7 mouse cellular contexts compared by ENCODE assay signal in genomic region chr8:84976763-84977434, GRCm38 (mm10). TPM values are rescaled to one million over a fixed set of nuclear protein-coding genes. Genes with fewer than 3 reads are reported as not detected.
DNase-seq lines count a peak whose midpoint lies in the region; ATAC-seq lines count a peak whose summit lies in the region.

No protein-coding gene starts in this region.

- H3K36me3 ChIP-seq in lung, embryonic 16.5 days (ENCODE audit: control insufficient read depth, insufficient read depth, low read length): peaks cover 13% of the 10 kb centered on the region; the same call in 1 of the 2 replicates
- H3K36me3 ChIP-seq in embryonic facial prominence, embryonic 12.5 days: peaks cover 20% of the 10 kb centered on the region
- H3K36me3 ChIP-seq in hindbrain, embryonic 16.5 days (ENCODE audit: control insufficient read depth, insufficient read depth, low read length): peaks cover 10% of the 10 kb centered on the region; the same call in 1 of the 2 replicates
- H3K36me3 ChIP-seq in neural tube, embryonic 12.5 days: peaks cover 23% of the 10 kb centered on the region

- H3K27ac ChIP-seq in lung, embryonic 16.5 days (ENCODE audit: low read length): peak overlapping the region; percentile 96
- H3K27ac ChIP-seq in embryonic facial prominence, embryonic 12.5 days: 0 out of 2 replicates have a peak overlapping the region, but pooled peaks have one; percentile 54
- H3K27ac ChIP-seq in hindbrain, embryonic 16.5 days (ENCODE audit: low read depth, low read length): 0 out of 2 replicates have a peak overlapping the region, but pooled peaks have one; percentile 51
- H3K27ac ChIP-seq in neural tube, embryonic 12.5 days: no peak overlapping the region

- no peaks in the 10 kb centered on the region for H3K27me3 ChIP-seq in lung, embryonic 16.5 days (ENCODE audit: control insufficient read depth, insufficient read depth, low read depth, low read length)
- H3K27me3 ChIP-seq in embryonic facial prominence, embryonic 12.5 days: peaks cover 33% of the 10 kb centered on the region
- H3K27me3 ChIP-seq in hindbrain, embryonic 16.5 days (replicated peaks; ENCODE audit: control insufficient read depth, insufficient read depth, low read length): peaks cover 5% of the 10 kb centered on the region; the same call in 1 of the 2 replicates
- H3K27me3 ChIP-seq in neural tube, embryonic 12.5 days (replicated peaks): peaks cover 32% of the 10 kb centered on the region

- peaks cover 63% of the 10 kb centered on the region for H3K4me1 ChIP-seq in lung, embryonic 16.5 days (replicated peaks; ENCODE audit: control insufficient read depth, insufficient read depth, low read length)
- H3K4me1 ChIP-seq in embryonic facial prominence, embryonic 12.5 days: peaks cover 55% of the 10 kb centered on the region
- peaks cover 54% of the 10 kb centered on the region for H3K4me1 ChIP-seq in hindbrain, embryonic 16.5 days (ENCODE audit: control insufficient read depth, insufficient read depth, low read depth, low read length)
- H3K4me1 ChIP-seq in neural tube, embryonic 12.5 days: peaks cover 56% of the 10 kb centered on the region

- no peaks in the 10 kb centered on the region for H3K9me3 ChIP-seq in lung, embryonic 16.5 days (ENCODE audit: control insufficient read depth, low read length)
- H3K9me3 ChIP-seq in embryonic facial prominence, embryonic 12.5 days: no peaks in the 10 kb centered on the region
- no peaks in the 10 kb centered on the region for H3K9me3 ChIP-seq in hindbrain, embryonic 16.5 days (ENCODE audit: control insufficient read depth, low read length)
- H3K9me3 ChIP-seq in neural tube, embryonic 12.5 days: no peaks in the 10 kb centered on the region

- peak overlapping the region; percentile 70 for H3K4me3 ChIP-seq in lung, embryonic 16.5 days (ENCODE audit: low read length)
- peak overlapping the region; percentile 50 for H3K4me3 ChIP-seq in embryonic facial prominence, embryonic 12.5 days
- peak overlapping the region; percentile 56 for H3K4me3 ChIP-seq in hindbrain, embryonic 16.5 days (ENCODE audit: low read length)
- peak overlapping the region; percentile 46 for H3K4me3 ChIP-seq in neural tube, embryonic 12.5 days

- peak overlapping the region; percentile 75 for H3K9ac ChIP-seq in lung, embryonic 16.5 days (ENCODE audit: low read length)
- H3K9ac ChIP-seq in embryonic facial prominence, embryonic 12.5 days: peak overlapping the region; percentile 53; the same call in 1 of the 2 replicates
- peak overlapping the region; percentile 66 for H3K9ac ChIP-seq in hindbrain, embryonic 16.5 days (ENCODE audit: low read depth, low read length)
- peak overlapping the region; percentile 62 for H3K9ac ChIP-seq in neural tube, embryonic 12.5 days

- no peak for DNase-seq in lung, postnatal 14 days
- no peak for DNase-seq in adrenal gland, postnatal 4 days (ENCODE audit: low spot score in 2 of 2)
- DNase-seq in urinary bladder, postnatal 10 days (ENCODE audit: low spot score): no peak

- WGBS in lung, embryonic 16.5 days: 1% methylated on average over 25 of the region's 25 CpGs
- WGBS in embryonic facial prominence, embryonic 12.5 days: 3% methylated on average over 25 of the region's 25 CpGs
- 1% methylated on average over 25 of the region's 25 CpGs for WGBS in hindbrain, embryonic 16.5 days
- WGBS in neural tube, embryonic 12.5 days: 2% methylated on average over 25 of the region's 25 CpGs

- peak overlapping the region; percentile 93 for H3K4me2 ChIP-seq in lung, embryonic 16.5 days (ENCODE audit: low read depth, low read length)
- H3K4me2 ChIP-seq in embryonic facial prominence, embryonic 12.5 days (replicated peaks): peak overlapping the region; percentile 98
- peak overlapping the region; percentile 99 for H3K4me2 ChIP-seq in hindbrain, embryonic 16.5 days (ENCODE audit: low read length)
- H3K4me2 ChIP-seq in neural tube, embryonic 12.5 days (replicated peaks): peak overlapping the region; percentile 98

- no peak for ATAC-seq in lung, embryonic 16.5 days (ENCODE audit: low read depth)
- ATAC-seq in embryonic facial prominence, embryonic 12.5 days (ENCODE audit: insufficient number of reproducible peaks, insufficient read depth, low FRiP score, low TSS enrichment): no peak
- no peak for ATAC-seq in hindbrain, embryonic 16.5 days
- no peak for ATAC-seq in neural tube, embryonic 12.5 days (ENCODE audit: low FRiP score, low read depth)

RNA-seq across cellular contexts. Expression of gene Junb, which starts 1.6 kb away (rescaled TPM):
- 13.7 and 15.5 TPM in 2 replicates for polyA plus RNA-seq in lung, embryonic 16.5 days (2015; fragmentation: Nextera tagmentation; extraction: Ambion mirVana)
- polyA plus RNA-seq in embryonic facial prominence, embryonic 12.5 days (2016; fragmentation: Nextera tagmentation; extraction: Ambion mirVana): 8.0 and 9.0 TPM in 2 replicates
- polyA plus RNA-seq in hindbrain, embryonic 16.5 days (2015; fragmentation: Nextera tagmentation; extraction: Ambion mirVana): 4.3 and 5.3 TPM in 2 replicates
- polyA plus RNA-seq in neural tube, embryonic 12.5 days (2016; fragmentation: Nextera tagmentation; extraction: Ambion mirVana): 9.9 TPM in 2 replicates
- total RNA-seq in adrenal gland, postnatal 4 days (2021): 10 to 100 TPM; 26.1 to 28.9 TPM

RNA-seq across cellular contexts. Expression of gene Rnaseh2a, which starts 7.3 kb away (rescaled TPM):
- polyA plus RNA-seq in lung, embryonic 16.5 days (2015; fragmentation: Nextera tagmentation; extraction: Ambion mirVana): 114 and 119 TPM in 2 replicates
- polyA plus RNA-seq in embryonic facial prominence, embryonic 12.5 days (2016; fragmentation: Nextera tagmentation; extraction: Ambion mirVana): 104 and 115 TPM in 2 replicates
- 55.8 and 57.5 TPM in 2 replicates for polyA plus RNA-seq in hindbrain, embryonic 16.5 days (2015; fragmentation: Nextera tagmentation; extraction: Ambion mirVana)
- polyA plus RNA-seq in neural tube, embryonic 12.5 days (2016; fragmentation: Nextera tagmentation; extraction: Ambion mirVana): 78.4 and 85.2 TPM in 2 replicates
- total RNA-seq in adrenal gland, postnatal 4 days (2021): 100 to 1,000 TPM; 122 to 138 TPM

RNA-seq across cellular contexts. Expression of gene Prdx2, which starts 7.5 kb away (rescaled TPM):
- 644 and 691 TPM in 2 replicates for polyA plus RNA-seq in lung, embryonic 16.5 days (2015; fragmentation: Nextera tagmentation; extraction: Ambion mirVana)
- polyA plus RNA-seq in embryonic facial prominence, embryonic 12.5 days (2016; fragmentation: Nextera tagmentation; extraction: Ambion mirVana): 1,038 and 1,130 TPM in 2 replicates
- 1,040 and 1,063 TPM in 2 replicates for polyA plus RNA-seq in hindbrain, embryonic 16.5 days (2015; fragmentation: Nextera tagmentation; extraction: Ambion mirVana)
- 1,247 and 1,331 TPM in 2 replicates for polyA plus RNA-seq in neural tube, embryonic 12.5 days (2016; fragmentation: Nextera tagmentation; extraction: Ambion mirVana)
- total RNA-seq in adrenal gland, postnatal 4 days (2021): 100 to 1,000 TPM; 617 to 655 TPM

RNA-seq across cellular contexts. Expression of gene Gm49661, which starts 7.7 kb away (rescaled TPM):
- polyA plus RNA-seq in lung, embryonic 16.5 days (2015; fragmentation: Nextera tagmentation; extraction: Ambion mirVana): not detected in 2 replicates
- polyA plus RNA-seq in embryonic facial prominence, embryonic 12.5 days (2016; fragmentation: Nextera tagmentation; extraction: Ambion mirVana): not detected in 2 replicates
- polyA plus RNA-seq in hindbrain, embryonic 16.5 days (2015; fragmentation: Nextera tagmentation; extraction: Ambion mirVana): not detected in 2 replicates
- not detected in 2 replicates for polyA plus RNA-seq in neural tube, embryonic 12.5 days (2016; fragmentation: Nextera tagmentation; extraction: Ambion mirVana)
- not detected for total RNA-seq in adrenal gland, postnatal 4 days (2021)

RNA-seq across cellular contexts. Expression of gene Hook2, which starts 13.5 kb away (rescaled TPM):
- polyA plus RNA-seq in lung, embryonic 16.5 days (2015; fragmentation: Nextera tagmentation; extraction: Ambion mirVana): 24.2 and 27.2 TPM in 2 replicates
- polyA plus RNA-seq in embryonic facial prominence, embryonic 12.5 days (2016; fragmentation: Nextera tagmentation; extraction: Ambion mirVana): 20.6 TPM in 2 replicates
- 37.9 and 39.6 TPM in 2 replicates for polyA plus RNA-seq in hindbrain, embryonic 16.5 days (2015; fragmentation: Nextera tagmentation; extraction: Ambion mirVana)
- 17.6 and 18.2 TPM in 2 replicates for polyA plus RNA-seq in neural tube, embryonic 12.5 days (2016; fragmentation: Nextera tagmentation; extraction: Ambion mirVana)
- 10 to 100 TPM; 10.6 to 13.8 TPM for total RNA-seq in adrenal gland, postnatal 4 days (2021)
